Mouse (Mus musculus) left cerebral cortex, adult 11 months (tissue): ENCODE data around the gene Scgb3a1.

Source experiments
- DNase-seq: peaks from one replicate; pipeline ENCODE4 v3.0.0; 2022; ENCODE audit warnings: low spot score

Gene Scgb3a1

DNA sequence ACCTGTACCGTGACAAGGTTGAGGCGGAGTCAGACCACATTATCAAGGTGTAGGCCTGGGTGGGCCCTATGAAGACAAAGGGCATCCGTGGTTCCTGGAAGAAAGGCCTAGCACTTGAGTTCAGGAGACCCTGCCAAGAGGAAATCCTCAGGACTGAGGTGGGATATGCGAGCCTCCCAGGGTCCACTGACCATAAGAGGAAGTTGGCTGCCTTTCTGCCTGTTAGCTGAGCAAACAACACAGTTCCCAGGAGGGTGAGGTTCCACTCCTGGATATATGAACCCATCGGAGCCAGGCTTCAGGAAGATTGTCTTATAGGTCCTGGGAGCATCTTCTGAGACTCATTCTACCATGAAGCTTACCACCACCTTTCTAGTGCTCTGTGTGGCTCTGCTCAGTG is at the start of gene Scgb3a1:
Scgb3a1 (plus strand) TSS at position 301 of the 400 bp plus-strand sequence.
- no peak for DNase-seq

DNA sequence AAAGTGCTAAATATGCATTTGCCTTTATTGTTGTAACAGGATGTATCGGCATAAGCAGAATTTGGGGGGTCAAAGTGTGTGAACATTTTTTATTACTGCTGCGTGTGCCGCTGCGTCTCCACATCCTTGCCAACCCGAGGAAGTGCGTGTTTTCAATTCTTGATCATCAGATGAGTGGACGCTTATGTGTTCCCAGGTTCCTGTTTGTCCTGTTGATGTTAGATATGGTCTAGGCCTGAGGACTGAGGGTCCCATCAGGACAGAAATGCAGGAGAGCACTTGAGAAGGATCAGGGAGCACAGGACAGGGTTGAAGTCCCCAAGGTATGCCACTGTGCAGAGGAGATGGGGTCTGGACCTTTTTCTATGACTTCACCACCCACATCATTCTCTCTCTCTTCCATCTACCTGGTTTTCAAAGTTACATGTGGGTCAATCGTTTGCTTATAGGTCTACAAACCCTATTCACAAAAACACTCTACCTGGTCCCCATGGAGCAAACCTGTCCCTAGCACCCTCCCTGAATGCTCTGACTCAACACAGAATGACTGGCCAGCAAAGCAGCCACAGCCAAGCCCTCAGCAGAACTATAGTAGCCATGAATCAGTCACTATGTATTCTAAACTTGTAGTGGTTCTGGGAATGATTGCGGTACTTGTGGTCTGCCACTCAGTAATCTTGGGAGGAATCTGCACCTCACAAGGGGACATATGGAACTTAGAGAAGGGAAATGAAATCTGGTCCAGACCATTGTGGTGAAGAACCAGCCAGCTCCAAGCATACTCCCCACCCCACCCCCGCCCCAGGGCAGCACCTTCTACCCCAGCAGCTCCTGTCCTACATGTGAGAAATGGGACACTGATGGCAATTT is 47.3 kb upstream of the Scgb3a1 start:
- no peak for DNase-seq

DNA sequence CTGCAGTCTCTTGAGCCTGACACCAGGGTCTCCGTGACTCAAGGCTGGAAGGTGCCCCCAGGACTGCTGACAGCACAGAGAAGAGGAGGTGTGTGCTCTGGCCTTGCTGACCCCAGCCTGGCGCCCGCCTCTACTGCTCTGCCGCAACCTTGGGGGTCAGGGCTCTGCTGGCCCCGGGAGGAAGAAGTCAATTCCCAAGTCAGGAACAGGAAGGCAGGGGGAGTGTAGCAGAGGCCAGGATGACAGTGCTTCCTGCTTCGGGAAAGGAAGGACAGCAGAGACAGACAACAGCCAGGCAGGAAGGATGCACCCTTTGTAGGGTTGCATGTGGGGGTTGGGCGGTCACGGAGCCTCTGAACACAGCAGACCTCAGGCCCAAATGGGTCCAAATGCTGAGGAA is 44.9 kb upstream of the Scgb3a1 start:
- no peak for DNase-seq

DNA sequence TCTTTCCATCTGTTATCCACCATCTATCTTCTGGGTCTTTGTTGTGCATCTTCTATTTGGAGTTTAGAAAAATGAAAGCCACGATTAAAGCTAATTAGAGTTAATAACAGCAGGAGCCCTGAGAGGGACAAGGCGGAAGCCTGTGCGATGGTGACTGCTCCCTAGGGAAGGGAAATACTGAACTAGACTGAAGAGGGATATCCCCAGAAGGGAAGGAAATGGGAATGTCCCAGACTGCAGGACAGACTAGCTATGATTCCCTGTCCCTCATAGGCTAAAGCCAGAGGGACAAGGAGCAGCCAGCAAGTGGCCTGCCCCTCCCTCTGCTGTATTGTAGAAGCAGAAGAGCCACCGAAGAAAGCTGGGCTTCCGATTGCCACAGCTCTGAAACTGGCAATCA is 41.5 kb upstream of the Scgb3a1 start:
- DNase-seq = no peak

DNA sequence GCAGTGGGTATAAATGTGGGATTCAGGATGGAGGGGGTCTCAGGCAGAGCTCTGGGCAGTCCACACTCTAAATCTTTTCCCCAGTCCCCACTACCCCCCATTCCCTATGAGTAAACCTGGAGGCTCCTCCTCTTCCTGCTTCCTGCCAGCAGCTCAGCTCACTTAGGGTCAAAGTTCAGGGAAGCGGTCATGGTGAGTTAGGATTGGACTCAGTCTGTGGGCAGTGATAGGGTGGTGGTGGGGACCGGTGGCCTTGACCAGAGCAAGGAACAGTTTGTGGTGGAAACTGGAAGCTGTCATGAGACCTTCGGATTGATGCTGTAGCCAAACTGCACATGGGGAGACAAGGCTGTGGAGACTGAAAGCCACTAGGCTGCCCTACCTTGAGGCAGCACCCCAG is 39.3 kb upstream of the Scgb3a1 start:
- no peak for DNase-seq

DNA sequence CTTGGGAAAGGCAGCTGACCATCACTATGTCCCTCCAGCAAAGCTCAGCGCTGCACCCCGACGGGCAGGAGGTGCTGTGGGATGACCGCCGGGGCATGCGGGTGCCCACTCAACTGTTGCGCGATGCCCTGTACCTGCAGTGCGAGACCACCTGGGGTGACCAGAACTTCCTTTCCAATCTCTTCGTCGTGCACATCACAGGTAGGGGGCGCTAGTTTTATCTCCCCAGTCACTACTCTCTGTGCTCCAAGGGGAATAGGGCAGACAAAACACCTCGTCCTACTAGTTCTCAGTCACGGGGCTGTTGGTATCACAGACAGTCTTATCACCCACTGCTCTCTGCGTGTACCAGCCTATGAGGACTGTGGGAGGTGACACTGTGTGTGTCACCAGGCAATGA is 37.5 kb upstream of the Scgb3a1 start:
- DNase-seq = no peak

DNA sequence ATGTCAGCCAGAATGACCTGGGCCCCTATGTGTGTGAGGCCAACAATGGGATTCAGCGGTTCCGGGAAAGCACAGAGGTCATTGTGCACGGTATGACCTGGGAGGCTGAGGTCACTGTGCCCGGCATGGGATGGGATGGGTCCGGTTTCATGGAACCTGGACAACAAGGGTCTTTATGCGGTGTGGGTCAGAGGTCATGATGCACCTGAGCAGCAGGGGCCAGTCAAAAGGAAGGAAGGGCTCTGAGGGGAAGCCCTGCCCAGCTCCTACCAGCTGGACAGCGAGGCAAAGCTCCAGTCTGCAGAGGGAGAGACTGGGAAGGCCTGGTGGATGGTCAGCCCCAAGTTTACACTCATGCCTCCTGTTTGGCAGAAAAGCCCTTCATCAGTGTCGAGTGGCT is 36.7 kb upstream of the Scgb3a1 start:
- no peak for DNase-seq

DNA sequence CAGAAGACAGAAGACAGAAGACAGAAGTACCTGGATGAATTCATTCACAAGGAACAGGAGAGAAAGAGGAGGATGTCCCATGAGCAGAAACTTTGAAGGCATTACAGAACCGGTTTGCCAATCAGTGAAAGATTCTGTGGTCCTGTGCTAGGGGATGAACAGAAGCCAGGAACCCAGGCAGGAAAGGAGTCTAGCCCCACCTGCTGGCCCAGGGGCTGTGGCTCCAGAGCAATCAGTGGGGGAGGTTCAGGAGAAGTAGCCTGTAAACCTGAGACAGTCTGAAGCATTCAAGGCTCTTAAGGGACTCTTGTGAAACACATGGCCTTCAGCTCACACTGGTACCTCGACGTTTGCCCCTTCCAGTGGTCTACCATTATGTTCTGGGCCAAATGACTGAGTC is 32.3 kb upstream of the Scgb3a1 start:
- no peak for DNase-seq

DNA sequence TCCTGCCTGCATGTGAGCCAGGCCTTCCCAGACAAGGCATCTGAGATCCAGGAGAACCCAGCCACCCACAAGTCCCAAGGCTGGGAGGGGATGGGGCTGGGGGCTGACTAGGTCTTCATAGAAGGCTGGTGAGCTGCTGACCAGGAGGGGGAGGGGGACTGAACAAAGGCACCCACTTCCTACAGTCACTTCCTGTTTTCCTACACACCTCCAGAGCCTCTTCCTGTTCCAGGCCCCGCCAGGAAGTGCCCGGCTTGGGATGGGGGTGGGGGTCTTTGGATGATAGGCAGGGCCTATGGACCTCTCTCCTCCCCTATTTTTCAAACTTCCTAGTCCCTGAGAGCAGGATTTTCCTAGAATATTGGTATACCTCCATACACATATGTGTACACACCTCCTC is 31.2 kb upstream of the Scgb3a1 start:
- DNase-seq = no peak

DNA sequence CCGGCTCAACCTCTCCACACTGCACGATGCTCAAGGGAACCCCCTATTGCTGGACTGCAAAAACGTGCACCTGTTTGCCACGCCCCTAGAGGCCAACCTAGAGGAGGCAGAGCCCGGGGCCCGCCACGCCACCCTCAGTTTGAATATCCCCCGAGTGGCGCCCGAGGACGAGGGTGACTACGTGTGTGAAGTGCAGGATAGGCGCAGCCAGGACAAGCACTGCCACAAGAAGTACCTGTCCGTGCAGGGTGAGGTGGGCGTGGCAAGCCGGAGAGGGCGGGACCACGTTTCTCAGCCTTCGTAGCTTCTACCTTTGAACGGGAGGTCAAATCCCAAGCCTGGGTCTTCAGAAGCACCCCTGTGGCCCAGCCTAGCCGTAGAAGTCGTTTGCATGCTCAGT is 29.3 kb upstream of the Scgb3a1 start:
- no peak for DNase-seq

DNA sequence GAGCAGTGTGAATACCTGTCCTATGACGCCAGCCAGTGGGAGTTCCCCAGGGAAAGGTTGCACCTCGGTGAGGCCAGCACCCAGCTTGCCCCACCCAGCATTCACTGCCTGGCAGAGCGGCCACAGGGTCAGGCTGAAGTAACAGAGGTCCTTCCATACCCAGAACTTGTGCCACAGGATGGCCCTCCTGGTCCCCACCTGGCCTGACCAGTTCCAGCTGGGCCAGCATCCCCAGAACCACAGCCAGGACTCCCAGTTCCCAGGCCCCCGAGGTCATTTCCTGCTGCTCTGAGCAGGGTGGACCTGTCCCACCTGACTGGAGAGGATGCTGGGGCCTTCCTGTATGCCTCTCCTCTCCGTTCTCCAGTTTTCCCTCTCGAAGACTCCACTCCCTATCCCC is 27.7 kb upstream of the Scgb3a1 start:
- no peak for DNase-seq

DNA sequence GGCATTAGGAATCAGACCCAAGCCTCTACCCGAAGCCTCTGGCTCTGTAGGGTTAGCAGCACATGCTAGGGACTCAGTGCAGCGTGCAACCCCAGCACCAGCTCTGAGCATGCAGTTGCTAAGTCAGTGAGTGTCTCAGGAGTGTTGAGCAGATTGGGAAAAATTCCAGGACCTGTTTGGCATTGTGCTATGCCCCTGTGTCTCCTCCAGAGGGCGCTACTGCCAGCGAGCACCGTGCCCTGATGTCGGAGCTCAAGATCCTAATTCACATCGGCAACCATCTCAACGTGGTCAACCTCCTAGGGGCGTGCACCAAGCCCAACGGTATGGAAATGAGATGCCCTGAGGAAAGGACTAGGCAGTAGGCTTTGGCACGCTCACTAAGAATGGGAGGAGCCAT is 27.0 kb upstream of the Scgb3a1 start:
- no peak for DNase-seq

DNA sequence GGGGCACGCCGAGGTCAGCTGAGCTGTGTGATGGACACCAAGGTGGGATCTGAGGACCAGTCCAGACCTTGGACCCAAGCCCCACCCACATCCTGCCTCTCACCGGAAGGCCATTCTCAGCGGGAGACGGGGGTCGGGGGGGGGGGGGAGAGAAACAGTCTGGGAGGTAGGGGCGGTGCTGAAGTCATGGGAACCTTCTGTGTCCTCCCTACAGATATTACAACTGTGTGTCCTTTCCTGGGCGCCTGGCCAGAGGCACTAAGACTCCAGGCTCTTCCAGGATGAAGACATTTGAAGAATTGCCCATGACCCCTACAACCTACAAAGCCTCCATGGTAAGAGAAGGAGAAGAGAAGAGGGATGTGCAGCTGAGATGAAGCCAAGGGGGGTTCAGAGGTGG is 17.7 kb upstream of the Scgb3a1 start:
- no peak for DNase-seq

DNA sequence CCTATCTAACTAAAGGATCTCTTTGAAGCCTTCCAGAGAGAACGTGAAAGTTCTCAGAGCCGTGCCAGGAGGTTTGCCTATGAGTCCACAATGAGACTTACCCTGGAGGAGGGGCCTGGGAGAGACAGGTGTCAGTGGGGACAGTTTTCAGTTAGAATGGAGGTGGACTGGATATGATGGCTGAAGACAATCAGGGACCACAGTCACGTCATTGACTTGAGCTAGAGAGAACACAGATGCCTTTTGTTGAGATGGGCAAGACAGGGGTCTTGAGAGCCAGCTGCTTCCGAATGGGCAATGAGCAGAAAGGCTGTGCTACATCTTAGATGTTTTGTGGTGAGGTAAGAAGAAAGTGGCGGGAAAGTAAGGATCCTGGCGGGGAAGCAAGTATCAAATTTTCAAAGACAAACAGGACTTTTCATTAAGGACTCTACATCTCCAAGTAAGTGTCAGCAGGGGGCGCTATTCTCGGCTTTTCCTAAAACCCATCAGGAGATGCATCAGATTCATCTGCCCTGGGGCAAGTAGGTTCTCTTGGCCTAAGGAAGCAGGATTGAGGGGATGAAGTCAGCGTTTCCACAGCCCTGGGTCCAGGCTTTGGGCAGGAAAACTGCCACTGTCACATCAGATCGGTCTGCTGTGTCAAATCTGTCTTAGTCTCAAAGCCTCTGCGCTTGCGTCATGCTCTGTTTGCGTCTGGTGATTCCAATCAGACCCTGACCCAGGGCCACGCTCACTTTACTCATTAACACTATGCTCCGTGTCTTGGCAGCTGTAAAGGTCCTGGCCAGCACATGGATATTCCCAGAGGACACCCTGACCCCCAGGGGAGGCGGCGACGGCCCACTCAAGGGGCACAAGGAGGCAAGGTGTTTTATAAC is 13.1 kb upstream of the Scgb3a1 start:
- no peak for DNase-seq

DNA sequence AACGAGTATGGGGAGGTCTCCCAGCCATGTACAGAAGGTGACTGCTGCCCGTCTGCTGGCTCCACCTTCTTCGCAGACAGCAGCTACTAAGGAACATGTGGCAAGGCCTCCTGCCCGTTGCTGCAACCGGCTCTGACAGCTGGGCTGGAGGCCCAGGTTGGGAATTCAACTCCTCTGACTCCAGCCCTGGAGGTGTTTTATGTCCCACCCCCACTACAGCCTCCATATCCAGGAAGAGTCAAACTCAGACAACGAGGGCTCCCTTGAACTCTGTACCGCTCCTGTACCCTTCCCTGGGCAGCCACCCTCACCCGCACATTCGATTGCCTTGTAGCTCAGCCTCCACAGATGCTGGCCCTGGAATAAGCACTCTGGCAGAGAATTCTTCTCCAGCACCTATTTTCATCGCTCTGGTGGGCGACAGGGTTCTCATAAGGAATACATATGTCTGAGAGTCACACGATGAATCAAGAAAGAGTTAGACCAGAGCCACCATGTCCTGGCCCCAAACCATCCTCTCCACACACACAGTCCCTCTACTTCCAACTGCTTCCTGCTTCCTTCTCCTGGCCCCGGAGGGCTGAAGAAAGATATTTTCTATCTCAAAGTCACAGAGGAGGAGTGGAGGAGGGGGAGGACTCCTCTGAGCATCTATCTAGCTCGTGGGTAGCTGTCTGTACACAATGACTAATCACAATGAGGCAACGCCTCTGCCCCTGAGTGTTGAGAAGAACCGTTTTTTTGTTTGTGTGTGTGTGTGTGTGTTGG is 12.2 kb upstream of the Scgb3a1 start:
- DNase-seq = peak; percentile 55

DNA sequence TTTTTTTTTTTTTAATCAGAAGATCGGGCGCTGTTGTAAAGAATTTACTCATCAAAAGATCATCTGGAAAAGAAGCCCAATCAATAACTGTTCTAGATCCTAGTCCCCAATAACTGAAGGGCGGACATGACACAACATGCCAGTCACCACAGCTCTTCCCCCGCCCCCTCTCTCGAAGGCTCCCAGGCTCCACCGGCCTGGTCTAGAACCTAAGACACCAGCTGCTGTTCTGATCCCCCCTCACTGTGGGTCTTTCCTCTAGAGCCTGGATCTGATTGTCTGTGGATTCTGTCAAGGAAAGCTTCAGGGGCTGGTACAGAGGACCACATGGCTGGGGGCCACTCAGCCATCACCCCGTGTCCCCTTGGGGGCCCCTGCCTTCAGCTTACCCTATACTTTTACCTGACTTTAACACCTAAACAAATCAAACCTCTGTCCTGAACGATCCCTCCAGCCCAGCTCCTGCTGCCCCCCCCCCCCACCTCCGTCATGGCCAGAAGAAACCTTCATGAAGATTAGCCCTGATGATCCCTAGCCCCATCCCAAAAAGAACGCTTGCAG is 11.6 kb upstream of the Scgb3a1 start:
- no peak for DNase-seq

DNA sequence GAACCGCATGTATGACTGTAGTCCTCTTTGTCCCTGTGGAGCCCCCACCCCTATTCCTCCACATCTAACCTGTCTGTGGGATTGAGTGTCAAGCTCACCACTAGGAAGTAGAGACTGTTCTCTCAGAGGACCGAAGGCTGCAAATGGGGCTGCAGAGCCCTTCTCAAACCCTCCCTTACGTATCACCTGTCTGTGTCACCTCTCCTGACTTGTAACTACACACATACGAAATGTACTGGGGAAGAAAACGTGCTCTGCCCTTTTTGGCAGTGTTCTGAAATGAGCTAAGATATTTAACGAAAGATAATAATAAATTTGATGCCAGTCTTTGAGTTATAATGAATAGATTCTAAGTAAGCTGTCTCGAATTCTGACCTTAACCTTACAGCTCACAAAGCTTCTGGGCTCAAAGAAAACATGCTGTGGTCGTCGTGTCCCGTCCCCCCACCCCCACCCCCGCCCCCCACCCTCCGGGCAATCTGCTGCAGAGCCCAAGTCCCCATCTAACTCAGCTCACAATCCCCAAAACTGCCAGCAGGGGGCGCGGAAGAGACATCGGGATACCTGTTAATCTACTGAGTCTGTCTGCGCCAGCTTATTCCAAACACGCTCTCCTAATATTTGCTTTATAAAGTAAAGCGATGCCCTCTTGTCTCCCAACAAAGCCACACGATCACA is 10.9 kb upstream of the Scgb3a1 start:
- peak; percentile 73 for DNase-seq

DNA sequence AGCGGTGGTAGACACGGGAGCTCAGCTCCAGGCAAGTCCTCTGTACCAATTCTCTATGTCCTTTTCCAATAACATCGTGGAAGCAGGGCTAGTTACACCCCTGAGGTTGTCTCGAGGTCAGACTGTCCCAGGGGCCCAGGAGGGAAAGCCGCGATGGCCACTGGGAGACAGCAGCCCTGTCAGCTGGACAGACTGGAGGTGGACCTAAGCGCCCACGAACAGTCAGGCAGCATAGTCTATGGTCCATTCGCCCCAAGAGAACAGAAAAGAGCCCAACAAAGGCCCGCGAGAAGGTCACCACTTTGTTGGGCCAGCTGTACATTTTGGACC is 10.4 kb upstream of the Scgb3a1 start:
- no peak for DNase-seq

DNA sequence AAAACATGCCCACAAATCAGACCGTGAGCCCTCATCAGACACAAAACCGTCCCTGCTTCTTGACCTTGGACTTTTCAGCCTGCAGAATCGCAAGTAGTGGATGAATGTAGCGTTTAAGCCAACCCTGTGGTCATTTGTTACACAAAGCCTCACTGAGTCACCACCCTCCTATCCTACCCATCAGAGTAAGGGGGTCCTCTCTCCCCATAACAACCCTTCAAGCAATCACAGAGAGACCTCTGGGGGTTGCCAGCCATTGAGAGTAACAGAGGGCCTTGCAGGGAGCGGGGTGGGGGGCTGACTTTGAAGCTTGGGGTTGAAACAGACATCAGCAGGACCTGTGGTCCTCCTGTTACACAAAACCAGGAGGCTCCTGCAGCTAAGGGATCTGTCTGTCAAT is 8.8 kb upstream of the Scgb3a1 start:
- no peak for DNase-seq

DNA sequence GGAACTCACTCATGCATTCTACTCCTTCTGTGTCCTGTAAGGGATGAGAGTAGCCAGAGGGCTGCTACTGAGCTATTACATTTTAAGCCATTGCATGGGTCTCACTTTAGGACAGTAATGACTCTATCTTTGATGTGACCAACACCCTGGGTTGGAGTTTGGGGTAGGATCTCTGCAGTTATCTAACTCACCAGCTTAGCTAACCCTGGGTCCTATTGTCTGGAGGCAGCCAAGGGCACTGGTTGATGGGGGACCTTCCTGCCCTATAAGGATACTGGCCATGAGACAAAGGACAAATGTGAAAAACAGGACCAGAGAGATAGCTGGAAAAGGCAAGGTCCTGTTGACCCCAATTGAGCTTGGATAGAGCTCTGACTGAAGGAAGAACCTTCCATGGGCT is 7.9 kb upstream of the Scgb3a1 start:
- DNase-seq = no peak

DNA sequence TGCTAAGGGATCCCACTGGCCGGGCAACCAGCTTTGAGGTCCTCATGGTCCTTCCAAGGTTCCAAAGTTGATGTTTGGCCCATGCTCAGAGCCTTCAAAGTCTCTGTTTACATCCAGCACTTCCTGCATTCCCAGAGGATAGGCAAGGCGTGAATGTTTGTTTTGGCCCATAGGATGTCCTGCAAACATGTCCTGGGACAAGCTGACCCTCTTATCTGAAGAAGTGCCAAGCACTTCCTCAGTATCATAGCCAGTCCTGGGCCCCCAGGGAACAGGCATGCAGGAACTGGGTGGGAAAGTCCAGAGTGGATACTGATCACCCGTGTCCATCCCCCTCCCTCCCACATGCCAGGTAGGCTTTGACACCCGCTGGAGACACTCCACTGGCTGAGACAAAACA is 5.3 kb upstream of the Scgb3a1 start:
- no peak for DNase-seq
